Mouse (Mus musculus) heart, postnatal 10 days (tissue): ENCODE results near the gene Gm14440. TPM values are rescaled to one million over a fixed set of nuclear protein-coding genes. Genes with fewer than 3 reads are reported as not detected.
"Not testable (repeated sequence)": the region's sequence is repeated elsewhere in the genome, so short reads cannot be mapped to it uniquely, and the experiment has no call there.

Source experiments
- DNase-seq, 2 experiments: peaks; one replicate each; pipeline ENCODE4 v3.0.0; 2021
- intact Hi-C: fragments of 180-260 bp; cut with DNase I; formaldehyde crosslinking; loops from one replicate; pipeline ENCODE4 v1.15.1; 2025
- total RNA-seq, 2 experiments: library from RNA; stranded (reverse); gene quantifications; 2 replicates each; pipeline ENCODE4 v1.2.3; 2021

Gene Gm14440
- total RNA-seq, result 1 to 10 TPM; 5.0 to 8.5 TPM

DNA sequence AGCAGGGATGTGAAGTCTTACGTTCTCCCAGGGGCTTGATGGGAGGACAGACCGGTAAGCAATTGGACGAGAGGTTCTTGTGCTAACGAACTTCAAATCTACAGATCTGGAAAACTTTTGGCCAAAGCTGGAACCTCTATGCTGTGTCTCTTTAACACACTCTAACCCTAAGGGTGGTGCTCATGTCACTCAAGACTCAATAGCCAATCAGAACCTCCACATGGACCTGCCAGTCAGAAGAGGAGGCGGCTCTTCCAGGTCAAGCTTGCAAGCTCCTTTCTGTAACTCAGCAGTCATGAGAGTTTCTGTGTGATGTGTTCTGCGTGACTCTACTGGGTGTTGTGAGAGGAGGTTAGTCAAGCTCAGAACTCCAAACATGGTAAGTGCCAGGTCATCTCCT is at the start of gene Gm14440:
Gene Gm14440 (plus strand): TSS at position 301 of the 400 bp plus-strand sequence.
- DNase-seq, intact Hi-C loops: not testable (repeated sequence)

Other genes with a start within 250 kb of the Gm14440 start
- gene Gm14393, start 207.3 kb upstream of the Gm14440 start, total RNA-seq, result under 1 TPM; 0.52 to 0.62 TPM
- gene Gm14399, start 133.1 kb upstream of the Gm14440 start, total RNA-seq, result 1 to 10 TPM; 7.1 to 9.0 TPM
- under 1 TPM; 0.50 to 0.62 TPM for gene Gm14443, start 99.3 kb upstream of the Gm14440 start, total RNA-seq
- 10 to 100 TPM; 40.8 to 56.5 TPM for gene Gm14391, start 68.2 kb upstream of the Gm14440 start, total RNA-seq
- 10 to 100 TPM; 21.2 to 23.7 TPM for gene Gm4631, start 63.1 kb downstream of the Gm14440 start, total RNA-seq
- gene Zfp968, start 97.3 kb downstream of the Gm14440 start, total RNA-seq, result 10 to 100 TPM; 10.6 to 17.4 TPM
- gene Gm4724, start 160.7 kb downstream of the Gm14440 start, total RNA-seq, result 1 to 10 TPM; 2.6 to 3.0 TPM
- 1 to 10 TPM; 3.8 to 4.3 TPM for gene Zfp965, start 194.9 kb downstream of the Gm14440 start, total RNA-seq